Mouse (Mus musculus) thymus, adult 2 months (tissue): ENCODE measurements around the gene Slc11a2.

Source experiments
- CTCF ChIP-seq: fragments of 200-500 bp; IDR thresholded peaks from 2 replicates; pipeline ENCODE4 v1.5.1; 2012; ENCODE audit warnings: mild to moderate bottlenecking, control low read depth, low read length, moderate library complexity, borderline replicate concordance; ENCODE audit not compliant: control insufficient read depth, poor library complexity, insufficient read depth; ENCODE audit errors: extremely low read depth
- POLR2A ChIP-seq: fragments of 200-500 bp; IDR thresholded peaks from 2 replicates; pipeline ENCODE4 v1.6.1; 2012; ENCODE audit warnings: mild to moderate bottlenecking, low read length, control low read depth, moderate library complexity; ENCODE audit not compliant: control insufficient read depth, poor library complexity, insufficient read depth; ENCODE audit errors: extremely low read depth

- TF ChIP-seq CTCF (no peak), POLR2A (no peak)
Observed at GRCm38 (mm10) chr15:100406088-100406487, 18.8 kb downstream of the Slc11a2 start.
